Mouse (Mus musculus) spleen, adult 18-20 months (tissue): ENCODE results near the gene Ank2.
"Not testable (repeated sequence)": the region's sequence is repeated elsewhere in the genome, so short reads cannot be mapped to it uniquely, and the experiment has no call there.

Experiments
- DNase-seq, 2 experiments: peaks; one replicate each; pipeline ENCODE4 v3.0.0; 2022; ENCODE audit warnings: mixed read lengths in 2 of 2

The Ank2 gene

DNA sequence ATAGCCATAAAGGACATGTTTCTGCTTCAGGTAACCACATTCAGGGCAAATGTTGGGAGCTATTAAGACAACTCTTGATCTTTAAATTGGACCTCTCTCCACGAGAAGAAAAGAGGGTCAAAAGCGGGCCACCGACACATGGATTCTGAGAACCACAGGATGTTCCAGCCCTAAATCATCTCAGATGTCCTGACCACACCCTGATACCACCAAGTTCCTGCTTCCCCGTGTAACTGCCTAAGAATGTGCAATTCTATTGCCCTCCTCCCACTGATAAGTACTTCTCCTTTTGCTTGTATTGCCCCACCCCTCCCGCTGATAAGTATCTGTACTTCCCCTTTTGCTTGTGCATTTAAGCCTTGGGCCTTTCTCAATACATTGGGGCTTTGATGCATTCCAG, 18.8 kb downstream of the Ank2 start:
- not testable (repeated sequence) for DNase-seq

DNA sequence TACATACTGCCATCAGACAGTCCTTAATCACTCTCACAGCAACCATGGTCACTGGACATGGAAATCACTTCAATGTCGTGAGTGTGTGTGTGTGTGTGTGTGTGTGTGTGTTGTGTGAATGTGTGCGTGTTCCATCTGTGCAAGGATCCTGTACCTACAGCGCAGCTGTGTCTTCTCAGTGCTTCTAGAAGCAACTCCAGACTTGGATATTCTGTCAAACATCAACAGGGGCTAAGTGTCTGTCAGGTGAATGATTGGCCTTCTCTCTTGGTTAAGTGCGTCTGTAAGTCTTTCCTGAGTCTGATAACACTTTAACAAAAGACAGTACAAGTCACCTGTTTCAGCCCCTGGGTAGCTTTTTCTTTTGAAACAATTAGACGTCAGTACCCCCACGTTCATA, 25.0 kb downstream of the Ank2 start:
- DNase-seq, result no peak

DNA sequence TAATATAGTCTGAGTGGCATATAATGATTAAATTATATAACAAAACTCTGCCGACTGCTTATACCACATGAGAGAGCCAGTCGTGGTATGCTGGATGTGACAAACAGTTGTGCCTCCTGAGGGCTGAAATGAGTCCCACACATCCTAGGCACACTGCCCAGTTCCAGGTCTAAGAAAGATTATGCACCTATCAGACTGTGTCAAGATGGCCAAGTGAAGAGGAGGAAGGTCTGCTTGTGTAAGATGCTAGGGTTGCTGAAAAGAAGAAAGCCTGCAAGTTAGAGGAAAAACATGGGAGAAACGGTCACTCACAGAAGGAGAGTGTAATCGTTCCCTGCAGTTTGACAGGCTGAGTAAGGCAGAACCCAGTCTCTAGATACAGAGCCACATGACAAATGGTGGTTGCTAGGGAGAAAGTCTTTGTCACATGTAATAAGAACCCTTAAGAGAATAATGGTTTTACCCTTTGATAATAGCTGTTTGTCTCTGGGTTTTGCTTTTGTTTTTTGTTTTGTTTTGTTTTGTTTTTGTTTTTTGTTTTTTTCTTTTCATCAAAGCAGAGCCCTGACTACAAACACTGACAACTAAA, 29.9 kb downstream of the Ank2 start:
- no peak for DNase-seq

DNA sequence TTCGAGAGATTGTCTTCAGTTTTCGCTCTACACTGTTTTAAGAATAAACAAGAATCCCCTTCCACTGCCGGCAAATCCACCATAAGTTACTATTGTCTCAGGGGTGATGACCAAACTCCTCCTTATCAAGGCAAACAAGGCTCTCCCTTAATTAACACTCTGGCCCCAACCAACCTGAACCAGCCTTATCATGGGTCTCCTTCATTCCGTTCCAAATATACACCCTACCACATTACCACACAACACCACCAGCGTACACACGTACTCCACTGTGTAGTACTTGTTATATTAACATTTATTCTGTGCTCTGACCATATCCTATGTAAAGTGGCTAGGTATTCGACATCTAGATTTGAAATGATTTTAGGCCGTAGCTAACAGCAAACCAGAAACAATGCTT, 30.6 kb downstream of the Ank2 start:
- no peak for DNase-seq

DNA sequence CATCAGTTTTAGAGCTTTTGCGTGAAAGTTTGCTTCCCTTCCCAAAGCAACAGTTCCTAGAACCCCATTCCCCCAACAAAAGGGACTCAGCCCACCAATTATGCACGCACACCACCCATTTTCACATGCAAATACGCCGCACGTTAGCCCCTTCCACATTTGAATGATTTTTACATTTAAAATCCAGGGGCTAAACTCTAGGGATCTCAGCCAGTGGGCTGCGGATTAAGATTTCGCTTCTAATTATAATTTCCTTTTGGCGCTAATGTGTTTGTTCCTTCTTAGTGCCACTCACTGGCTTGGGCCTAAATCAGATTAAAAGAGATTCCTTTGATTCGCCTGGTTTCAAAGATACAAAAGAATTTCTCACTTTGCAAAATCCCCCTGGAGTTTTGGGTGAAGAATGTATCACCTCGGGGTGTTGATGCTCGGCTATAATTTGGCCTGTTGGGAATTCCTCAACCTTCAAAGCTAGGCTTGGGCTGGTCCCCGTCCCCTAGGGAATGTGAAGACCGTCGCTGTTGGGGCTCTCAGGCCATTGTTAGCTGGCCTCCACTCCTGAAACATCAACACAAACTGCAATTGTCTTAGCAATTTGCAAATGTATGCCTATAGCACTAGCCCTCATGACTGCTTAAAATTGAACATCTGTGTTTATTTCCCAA, 35.2 kb downstream of the Ank2 start:
- DNase-seq, result no peak

DNA sequence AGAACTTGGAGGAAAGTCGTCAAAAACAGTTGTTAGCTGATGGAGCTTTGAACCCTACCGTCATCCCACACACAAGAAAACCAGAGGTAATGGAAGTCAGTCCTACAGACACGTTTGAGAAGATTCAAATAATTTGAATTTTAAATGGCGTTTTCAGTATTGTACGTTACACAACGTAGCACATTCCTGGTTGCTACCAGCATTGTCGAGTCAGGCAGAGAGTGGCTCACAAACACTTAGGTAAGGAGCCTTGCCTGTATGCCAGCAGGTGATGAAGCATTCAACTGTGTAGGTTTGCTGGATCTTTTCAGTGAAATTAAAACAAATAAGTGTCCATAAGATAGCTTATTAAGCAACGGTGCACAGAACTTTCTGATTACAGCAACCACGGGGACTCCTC, 36.0 kb downstream of the Ank2 start:
- no peak for DNase-seq

DNA sequence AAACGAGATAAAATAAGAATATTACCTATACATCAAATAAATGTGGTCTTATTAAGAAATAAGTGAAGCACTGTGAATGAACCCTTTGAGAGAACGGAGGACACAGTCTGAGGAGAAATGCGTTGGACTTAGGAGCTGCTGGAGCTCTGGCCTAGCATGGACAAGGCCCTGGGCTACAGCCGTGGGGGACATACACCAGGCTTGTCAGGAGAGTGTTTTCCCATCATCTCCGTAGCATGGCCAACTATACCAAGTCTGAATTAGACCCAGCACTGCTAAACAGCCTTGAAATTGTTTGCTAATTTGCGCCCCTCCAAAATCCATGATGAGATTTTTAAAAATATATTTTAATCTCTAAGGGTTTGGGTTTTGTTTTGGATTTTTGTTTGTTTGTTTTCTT, 36.7 kb downstream of the Ank2 start:
- DNase-seq, result no peak

DNA sequence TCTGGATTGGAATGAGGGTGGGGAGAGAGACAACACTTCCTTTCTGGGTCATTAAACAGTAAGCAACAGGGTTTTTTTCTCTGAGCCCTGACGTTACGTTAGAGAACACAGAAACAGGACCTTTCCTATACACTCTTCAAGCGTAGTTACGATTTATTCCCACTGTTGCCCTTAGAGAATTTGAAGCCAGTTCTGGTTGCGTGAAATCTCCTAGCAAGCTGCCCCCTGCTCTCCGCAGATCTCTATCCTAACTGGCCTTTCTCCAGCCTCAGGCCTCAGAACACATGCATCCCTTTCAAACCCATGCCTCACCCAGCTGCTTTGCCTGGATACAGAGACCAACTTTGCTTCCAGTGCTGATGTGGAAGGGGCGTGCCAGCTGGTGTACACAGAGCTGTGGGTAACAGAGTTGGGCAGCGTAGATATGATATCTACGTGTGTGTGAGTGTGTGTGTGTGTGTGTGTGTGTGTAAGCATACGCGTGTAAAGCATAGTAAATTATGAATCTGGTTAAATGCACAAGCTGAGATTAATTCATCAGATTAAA, 38.2 kb downstream of the Ank2 start:
- no peak for DNase-seq

DNA sequence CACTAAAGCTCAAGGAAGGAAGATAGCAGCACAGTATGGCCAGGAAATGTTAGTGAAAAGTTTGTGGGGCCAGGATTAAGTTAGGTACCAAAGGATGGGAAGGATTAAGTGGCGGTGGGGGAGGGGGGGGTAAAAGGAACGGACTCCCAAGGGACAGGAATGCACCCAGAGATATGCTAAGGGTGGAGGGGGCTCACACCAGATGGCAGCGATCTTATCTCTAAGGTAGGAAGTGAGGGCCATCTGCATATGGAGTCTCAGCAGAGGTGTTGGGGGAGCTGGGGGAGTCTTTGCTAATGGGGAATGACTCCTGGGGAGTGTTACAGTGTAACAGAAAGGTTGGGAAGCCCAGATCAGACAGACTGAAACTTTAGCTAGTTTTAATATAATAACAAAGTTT, 39.3 kb downstream of the Ank2 start:
- DNase-seq, result no peak

DNA sequence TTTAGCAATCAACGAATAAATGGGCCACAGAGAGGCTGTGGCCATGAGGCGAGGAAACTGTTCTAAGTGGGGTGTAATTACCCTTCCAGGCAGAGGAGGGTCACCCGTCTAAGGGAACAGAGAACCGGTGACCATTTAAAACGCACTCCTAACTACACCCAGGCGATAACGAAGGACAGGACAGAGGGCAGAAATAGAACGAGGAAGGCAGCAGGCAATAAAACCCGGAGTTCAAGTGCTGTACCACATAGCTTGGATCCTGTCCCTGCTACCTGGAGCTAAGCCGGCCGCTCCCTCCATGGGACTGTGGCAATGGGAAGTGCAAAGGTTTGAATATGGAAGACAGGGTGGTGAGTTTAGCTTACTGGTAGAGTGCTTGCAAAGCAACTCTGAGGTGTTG, 40.2 kb downstream of the Ank2 start:
- DNase-seq, result no peak

DNA sequence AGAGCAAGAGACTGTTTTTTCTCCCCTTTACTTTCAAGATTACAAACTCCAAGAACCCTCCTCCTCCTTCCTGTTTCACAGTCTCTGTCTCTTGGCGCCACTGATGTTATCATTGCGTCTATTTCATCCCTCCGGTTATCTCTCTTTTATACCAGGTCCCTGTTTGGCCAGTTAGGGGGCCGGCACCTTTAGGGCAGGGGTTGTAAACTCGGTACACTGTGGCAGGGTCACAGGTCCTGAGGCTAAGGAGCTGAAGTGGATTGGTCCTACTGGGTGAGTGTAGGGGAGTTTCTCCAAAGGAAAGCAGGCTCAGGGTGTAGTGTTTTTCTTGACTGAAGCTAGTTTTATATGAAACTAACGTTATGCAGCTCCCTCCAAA, 40.7 kb downstream of the Ank2 start:
- DNase-seq, result no peak

DNA sequence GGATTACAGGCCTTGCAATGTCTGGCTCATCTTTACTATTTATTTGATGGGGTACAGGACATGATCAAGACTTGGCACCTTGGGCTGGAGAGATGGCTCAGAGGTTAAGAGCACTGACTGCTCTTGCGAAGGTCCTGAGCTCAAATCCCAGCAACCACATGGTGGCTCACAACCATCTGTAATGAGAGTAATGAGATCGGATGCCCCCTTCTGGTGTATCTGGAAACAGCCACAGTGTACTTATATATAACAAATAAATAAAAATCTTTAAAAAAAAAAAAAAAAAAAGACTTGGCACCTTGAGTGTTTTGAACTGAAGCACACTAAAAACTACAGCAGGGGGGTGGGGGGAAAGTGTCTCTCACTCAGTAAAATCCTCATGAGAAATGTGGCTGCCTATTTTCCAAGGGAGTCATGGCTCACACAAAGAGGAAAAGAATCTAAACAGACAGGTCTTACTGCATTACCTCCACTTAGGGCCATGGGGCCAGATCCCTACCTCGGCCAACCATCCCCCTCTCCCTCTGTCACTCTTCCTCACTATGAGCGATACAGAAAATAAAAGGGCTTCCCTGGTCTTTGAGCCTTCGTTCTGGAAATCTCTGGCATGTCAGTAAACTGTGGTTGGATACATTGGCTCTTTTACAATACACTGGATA, 41.3 kb downstream of the Ank2 start:
- no peak for DNase-seq

DNA sequence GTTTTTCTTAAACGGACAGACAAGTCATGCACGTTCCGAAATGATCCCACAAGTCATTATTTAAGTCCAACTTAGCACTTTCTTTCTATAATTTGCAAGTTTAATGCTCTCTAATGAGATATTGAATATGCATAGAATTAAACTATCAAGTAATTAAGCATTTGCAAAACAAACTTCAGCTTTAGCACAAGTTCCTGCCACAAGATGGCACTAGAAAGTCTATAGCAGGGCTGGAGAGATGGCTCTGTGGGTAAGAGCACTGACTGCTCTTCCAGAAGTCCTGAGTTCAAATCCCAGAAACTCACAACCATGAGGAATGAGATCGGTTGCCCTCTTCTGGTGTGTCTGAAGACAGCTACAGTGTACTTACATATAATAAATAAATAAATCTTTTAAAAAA, 45.4 kb downstream of the Ank2 start:
- DNase-seq, result no peak

DNA sequence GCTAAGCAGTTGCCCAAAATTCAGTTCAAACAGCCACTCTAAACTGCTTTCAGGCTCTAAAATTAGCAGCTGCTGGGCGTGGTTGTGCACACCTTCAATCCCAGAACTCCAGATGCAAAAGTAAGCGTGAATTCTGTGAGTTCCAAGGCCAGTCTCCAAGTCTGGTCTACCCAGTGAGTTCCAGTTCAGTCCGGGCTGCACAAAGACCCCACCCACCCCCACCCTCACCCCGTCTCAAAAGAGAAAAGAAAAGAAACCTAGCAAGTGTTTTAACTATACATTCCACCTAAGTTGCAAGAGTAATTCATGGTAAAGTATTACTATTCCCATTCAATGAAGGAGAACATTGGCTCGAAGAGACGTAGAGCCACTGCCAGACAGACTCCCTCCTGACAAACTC, 45.9 kb downstream of the Ank2 start:
- DNase-seq, result no peak

DNA sequence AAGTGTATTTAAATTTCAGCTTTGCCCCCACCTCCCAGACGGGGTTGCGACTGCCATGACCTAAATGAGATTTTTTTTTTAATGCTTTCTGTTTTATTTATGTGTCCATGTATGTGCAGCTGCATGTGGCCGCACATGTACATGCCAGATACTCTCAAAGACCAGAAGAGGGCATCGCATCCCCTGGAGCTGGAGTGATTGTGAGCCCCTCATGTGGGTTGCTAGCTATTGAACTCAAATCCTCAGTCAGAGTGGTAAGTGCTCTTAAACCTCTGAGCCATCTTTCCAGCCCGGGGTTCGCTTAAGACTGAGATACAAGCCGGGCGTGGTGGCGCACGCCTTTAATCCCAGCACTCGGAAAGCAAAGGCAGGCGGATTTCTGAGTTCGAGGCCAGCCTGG, 46.9 kb downstream of the Ank2 start:
- no peak for DNase-seq

DNA sequence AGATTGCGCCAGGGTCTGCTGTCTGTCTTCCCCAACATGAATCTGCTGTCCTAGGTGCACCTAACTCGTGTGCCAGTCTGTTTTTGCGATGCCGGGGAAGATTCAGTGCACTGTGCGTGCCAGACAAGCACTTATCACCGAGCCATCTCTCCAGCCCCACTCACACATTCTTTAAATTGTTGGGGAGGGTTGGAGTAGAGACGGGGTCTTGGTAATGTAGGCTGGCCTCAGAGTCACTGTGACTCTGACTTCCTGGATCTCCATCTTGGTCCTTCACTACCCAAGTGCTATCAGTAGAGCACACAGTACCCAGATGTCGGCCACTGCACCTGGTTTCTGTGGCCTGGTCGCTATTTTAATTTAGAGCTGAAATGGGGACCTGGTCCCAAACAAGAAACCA, 47.4 kb downstream of the Ank2 start:
- no peak for DNase-seq

DNA sequence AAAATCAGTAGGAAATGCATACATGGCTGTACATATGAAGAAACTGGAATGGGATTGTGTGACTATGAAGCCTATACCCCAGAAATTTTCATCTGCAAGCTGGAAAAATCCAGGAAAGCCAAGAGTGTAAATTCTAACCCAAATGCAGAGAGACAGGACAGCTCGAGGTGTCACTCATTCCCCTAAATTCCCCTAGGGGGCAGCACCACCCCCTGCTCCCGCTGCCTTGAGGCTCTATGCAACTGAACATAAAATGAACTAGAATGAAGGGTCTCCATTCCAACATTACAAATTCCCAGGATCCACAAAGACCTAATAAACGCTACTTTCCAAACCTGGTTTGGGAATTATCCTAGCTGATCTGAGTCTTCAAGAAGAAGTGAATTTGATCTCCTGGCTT, 48.1 kb downstream of the Ank2 start:
- peak in 1 of 2 experiments; percentile 8 for DNase-seq

DNA sequence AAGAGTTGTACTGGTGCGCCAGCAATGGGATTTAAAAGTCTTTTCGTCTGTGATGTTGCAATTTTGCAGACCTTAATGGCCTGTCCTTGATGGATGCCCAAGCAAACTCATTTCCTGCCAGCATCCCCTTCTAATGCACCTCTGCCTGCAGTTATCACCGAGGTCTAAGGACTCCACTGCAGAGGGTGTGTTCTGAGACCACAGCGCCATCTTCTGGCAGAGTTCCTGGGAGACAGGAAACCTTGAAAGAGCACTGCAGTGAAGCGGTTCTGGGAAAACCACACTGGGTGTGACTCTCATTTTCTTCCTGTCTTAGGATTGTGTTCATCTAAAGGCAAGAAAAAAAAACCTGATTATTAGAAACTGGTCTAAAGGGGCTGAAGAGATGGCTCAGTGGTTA, 53.0 kb downstream of the Ank2 start:
- DNase-seq, result no peak

DNA sequence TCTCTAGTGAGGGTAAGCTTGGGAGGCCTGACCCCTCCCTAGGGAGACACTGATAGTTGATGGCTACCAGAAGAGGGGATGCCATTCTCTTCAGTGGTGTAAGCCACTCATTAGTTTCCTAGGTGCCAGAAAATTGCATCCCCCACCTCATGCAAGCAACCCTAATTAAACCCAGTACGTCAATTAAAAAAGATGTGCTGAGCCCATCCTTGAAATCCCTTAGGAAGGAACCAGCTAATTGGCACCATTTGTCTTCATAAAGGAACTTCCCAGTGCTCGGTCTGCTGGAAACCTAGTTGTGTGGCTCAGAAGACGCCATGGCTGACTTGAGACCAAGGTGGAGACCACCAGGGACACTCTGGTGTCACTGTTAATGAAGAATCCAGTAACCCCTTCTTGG, 65.9 kb downstream of the Ank2 start:
- no peak for DNase-seq

DNA sequence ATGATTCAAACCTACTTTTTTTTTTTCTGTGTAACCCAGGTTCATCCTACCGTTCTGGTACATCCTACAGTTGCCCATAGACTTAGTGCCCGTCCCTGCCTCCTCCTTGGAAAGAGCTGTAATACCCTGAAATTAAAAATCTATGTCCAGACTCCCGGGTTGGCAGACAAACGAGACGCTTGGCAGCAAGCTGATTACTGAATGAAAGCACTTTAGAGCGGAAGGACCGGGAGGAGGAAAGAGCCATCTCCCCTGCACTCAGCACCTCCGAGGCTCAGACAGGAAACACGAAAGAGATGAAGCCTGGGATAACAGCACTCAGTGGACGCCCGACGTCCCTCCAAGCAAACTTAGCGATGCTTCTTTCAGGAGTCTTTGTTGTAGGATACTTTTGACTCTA, 69.3 kb downstream of the Ank2 start:
- DNase-seq, result no peak

DNA sequence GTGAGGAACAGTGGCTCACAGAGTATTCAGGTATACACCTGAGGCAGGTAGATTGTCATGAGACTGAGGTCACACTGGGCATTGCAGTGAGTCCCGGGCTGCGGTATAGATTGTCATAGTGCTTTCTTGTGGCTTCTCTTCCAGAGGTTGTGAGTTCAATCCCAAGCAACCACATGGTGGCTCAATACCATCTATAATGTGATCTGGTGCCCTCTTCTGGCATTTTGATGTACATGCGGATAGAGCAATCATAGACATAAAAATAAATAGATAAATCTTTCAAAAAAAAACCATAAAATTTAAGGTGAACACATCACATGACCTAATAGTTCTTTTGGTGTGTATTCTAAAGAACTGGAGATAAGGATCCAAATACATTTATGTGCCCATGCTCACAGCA, 70.6 kb downstream of the Ank2 start:
- no peak for DNase-seq

DNA sequence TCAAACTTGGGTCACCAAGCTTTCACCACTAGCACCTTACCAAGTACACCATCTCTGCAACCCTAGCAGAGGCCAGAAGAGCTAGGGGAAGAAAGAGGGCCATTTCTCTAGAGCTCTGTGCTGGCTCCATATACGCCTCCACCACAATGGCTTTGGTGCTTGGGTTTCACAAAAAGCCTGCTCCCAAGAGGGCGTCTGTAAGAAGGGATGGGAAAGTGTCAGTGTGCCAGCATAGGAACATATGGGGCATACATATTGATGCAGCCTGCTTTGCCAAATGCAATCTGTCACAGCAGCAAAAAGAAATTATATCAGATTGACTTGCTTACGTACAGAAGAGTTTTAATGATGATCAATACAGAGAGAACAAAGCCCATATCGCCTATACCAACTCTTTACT, 82.2 kb downstream of the Ank2 start:
- no peak for DNase-seq

DNA sequence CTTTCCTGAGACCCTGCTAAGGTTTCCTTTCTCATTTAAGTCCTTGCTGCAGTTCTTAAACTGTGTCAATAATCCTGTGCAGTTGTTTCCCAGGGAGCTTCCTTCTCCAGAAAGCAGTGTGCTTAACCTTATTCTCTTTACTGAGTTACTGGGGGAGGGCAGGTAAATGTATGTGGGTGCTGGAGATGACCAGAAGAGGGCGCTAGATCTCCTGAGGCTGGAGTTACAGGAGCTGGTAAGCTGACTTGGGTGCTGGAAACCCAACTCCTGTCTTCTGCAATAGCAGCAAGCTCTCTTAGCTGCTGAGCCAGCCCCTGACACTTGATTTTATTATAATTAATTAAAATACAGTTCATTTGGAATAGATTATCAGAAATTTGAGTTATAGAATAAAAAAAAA, 84.7 kb downstream of the Ank2 start:
- DNase-seq, result no peak
